Mouse (Mus musculus) 416B (cell line): Measurements from ENCODE around the gene Vrk2.
A peak's percentile ranks its signal among the peaks of the same experiment; 100 is the strongest.

Experiments used
- DNase-seq: peaks from one replicate; pipeline ENCODE4 v3.0.0; 2011; ENCODE audit warnings: low read depth

Gene Vrk2

DNA sequence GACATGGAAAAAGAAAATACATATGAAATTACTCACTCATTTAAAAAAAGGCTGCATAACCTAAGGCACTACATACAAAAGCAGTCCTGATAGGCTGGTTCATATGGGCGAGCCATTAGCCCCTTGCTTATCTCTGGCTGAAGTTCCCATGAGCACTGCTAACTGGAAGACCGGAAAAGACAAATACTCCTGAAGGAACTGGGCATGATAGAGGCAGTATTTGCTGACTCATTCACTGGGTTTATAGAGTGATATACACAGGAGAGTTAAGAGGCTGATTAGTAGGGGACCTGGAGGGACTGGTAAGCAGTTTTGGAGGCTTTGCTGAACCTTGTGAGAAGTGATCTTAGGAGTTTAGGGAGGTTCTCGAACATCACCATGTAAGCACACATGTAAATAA is 42.2 kb downstream of the Vrk2 start:
- peak; percentile 12 for DNase-seq

DNA sequence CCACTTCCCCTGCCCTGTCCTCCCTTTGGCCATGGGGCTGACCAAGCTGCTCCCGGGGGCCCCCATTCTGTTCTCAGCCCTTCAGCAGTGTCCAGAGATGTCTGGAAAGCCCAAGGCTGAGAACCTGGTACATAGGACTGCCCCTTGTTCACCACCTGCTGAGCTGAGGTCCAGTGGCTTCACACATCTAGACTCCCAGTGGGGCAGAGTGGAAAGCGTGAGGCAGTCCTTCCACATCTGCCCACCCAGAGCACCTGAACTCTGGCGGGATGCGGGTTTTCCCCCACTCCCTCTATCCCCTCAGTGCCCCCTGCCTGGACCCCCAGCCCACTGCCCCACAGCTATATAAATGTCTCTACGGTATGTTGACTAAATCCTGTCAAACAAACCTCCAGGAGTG is 56.0 kb downstream of the Vrk2 start:
- no peak for DNase-seq

DNA sequence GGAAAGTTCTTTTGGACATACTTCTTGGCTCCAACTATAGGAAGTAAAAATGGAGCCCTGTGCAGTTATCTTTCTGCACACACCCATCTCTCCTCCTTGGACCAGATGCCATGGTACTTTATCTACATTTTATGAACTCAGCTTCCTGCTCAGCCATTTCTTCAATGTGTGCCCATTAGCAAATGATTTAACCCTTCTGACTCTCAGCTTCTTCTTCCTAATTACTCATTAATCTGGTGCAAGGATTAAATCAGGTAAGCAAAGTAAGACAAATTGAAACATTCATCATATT is 60.0 kb downstream of the Vrk2 start:
- no peak for DNase-seq

DNA sequence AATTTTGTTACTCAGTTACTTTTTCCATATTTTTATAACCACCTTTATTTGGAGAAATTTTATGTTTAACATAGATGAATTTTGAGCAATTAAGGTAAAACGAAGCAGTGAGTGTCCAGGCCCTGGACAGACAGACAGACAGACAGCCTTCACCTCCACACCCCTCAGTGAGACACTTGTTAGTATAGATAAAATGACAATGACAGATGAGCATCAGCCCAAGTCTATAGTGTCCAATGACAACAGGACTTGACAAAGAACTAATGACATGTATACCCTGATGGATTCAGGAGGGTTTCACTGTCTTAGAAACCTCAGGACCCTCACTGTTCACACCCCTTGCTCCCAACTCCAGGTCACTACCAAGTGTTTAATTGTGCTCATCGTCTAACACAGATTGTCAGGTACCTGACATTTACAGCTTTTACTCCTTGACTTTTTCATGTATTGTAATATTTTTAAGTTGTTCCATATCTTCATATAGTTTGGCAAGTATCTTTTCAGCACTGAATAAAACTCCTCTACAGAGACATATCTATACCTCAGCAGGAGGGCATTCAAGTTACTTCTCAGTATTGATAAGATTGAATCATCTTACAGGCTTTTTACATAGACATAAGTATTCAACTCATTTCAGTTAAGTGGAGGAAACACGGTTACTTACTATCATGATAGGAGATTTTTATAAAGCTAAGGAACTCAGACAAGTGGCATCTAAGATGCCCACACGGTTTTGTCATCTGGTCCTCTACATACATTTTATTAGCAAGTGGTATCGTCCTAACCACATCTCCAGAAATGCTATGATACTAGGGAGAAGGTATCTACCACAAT is 60.6 kb downstream of the Vrk2 start:
- no peak for DNase-seq

DNA sequence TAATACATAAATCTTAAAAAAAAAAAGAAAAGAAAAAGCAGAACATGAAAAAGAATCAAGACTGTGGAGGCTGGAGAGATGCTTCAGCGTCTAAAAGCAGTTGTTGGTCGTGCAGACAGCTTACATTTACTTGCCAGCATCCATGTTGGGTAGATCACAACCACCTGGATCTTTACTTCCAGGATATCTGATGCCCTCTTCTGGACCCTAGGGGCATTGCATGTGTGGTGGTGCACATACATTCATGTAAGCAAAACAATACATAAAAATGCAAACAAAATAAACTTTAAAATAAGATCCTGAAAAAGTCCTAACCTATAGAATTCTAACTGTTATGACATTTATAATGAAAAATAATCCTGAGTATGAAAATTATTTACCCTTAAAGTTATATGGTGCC is 66.9 kb downstream of the Vrk2 start:
- DNase-seq = peak; percentile 14

DNA sequence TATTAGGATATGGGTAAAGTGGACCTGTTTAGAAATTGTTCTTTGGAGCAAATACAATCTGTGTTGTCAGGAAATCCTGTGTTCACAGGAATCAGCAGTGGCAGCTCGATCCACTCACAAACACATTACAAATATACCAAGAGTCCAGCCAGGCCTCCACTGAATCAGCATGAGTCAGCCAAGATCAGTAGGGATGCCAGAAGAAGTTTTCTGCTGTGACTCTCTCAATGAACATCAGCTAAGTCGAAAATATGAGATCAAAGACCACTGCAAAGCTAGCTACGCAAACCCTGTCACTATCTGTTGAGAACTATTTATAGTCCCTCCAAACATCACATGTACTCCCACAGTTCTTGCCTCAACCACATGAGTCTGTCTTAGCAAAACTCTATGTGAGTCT is 74.8 kb downstream of the Vrk2 start:
- peak; percentile 21 for DNase-seq

DNA sequence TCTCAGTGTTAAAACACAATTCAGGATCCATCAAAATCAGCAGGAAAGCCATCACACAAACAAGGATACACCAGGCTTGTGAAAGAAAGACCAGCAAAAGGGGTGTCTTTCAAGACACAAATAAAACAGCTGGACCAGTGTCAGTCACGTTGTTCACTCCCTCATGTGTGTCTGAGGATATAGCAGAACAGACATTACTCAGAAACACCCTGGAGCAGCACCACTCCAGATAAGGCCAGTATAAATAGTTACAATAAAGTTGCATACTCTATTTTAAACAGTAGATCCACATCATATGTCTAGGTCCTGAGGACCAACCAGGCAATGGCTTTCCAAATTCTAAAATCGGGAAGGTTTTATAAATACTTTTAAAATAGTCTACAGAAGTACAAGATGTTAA is 77.7 kb downstream of the Vrk2 start:
- DNase-seq = no peak

DNA sequence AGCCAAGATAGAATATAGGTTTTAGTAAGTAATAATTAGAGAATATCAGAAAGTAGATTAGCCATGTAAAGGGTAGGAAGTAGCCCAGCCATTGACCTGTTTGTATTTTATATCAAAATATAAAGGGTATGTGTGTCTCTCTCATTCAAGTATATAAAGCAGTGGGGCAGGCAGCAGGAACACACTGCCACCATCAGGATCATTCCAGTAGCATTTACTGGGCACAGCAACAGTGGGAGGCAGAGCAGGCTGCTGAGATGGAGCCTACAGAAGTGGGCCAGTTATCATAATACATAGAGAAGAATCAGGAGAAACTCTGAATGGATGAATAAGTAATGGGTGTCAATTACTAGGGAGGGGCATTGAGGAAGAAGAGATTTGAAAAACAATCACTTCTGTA is 80.1 kb downstream of the Vrk2 start:
- DNase-seq = no peak

DNA sequence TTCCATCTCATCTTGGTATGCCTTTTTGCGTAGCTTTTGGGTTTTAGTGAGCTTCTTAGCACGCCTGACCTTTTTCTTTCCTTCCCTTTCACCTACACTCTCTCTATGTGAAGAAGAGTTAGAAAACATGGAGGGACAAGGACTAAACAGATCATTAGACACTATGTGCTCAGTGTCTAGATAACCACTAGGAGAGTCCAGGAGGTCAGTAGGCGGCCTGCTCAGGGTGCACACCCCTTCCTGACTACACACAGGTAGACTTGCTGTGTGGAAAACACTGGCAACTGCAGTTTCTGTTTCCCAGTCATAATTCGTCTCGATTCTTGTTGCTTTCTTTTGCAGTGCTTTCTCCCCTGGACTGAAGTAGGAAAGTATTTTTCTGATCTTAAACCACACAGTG is 97.8 kb downstream of the Vrk2 start:
- DNase-seq = no peak

DNA sequence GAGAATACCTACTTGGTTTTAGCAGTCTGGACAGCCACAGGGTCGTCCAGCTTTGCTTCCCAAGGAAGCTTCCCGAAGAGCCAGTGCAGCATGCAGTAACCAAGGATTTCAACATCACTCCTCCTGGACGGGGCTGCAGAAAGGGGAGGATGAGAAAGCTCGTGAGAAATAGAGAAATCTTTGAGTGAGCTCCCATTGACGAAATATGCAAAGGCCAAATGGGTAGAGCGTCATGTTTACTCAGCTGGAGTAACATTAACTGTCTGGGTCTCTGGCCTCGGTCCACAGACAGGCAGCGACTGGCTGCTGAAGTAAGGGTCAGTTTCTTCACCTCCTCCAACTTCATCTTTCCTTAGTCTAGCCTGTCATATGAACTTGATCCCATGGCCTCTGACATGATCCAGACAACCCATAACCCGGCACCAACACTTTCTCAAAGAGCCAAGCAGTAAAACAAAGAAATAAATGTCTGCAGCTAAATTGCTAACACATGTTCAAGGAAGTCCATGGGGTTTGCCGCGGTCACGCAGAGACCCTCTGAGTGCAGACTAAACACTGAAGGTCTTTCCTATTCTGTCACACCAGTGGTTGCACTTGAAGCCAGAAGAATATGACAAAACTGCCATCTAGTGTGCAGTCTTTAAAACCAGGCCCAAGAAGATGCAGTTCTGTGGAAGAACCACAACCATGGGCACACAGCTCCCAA is 103.9 kb downstream of the Vrk2 start:
- DNase-seq = peak; percentile 29

DNA sequence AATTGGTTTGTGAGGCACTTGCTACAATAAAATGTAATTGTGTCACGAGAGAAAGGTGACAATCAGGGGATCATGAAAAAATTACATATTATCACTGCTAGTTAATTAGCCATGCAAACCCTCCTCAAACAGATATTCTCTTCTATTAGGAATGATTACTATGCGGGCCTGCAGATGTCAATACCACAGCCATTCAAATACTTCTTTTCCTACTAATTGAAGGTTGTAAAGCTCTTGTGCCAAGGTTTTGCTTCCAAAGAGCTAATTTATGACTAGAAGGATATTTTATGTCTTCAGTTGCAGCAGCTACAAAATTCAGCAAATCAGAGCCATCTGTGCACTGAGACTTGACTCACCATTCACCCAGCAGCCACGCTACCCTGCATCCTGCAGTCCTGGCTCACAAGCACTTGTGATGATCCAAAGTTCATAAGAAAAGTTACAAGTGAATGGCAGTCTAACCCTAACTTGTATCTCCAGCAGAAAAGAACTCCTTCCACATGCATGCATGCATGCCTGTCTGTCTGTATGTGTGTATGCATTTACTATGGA is 112.0 kb downstream of the Vrk2 start:
- no peak for DNase-seq

DNA sequence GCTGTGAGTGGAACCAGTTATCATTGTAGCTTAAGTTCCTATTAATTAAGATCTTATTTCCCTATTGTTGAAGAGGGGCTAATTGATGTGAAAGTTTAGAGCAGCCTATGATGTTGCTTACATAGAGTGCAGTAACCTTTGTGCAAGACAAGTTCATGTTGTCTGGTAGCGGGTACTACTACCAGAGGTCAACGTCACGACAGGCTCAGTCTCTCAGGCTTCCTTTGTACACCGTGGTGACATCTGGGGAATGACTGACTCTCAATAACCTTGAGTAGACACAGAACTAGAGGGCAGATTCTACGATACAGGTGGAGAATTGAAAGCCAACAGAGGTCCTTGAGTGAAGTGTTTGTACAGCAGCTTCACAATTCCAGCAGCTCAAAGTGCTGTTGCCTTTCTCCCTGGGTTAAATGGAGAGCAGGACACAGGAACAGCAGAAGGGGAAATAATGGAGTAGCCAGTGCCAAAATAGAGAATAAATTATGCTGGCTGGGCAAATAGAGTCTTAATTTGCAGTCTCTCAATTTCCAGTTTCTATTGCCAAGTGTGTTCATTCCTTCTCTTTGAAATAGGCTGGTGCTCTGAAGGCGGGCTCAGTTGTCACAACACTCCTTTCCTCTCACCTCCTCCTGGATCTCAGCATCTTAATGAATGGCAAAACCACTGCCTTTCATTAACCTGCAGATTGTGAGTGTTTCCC is 116.6 kb downstream of the Vrk2 start:
- DNase-seq = no peak

DNA sequence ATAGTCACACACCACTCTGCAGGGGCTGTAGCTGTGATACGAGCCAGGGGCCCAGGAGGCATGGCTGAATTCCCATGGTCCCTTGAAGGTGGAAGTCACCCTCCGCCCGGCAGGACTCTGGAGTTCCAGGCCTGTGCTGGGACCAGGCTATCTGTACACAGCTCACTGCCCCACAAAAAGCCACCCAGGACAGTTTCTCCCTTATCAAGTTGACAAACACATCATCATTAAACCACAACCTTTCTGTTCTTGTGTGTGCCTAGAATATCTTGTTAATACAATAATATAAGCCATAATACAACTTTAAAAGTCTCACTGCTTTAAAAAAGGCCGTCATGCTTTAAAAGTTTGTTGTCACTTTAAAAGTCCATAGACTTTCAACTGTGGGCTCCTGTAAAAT is 139.7 kb downstream of the Vrk2 start:
- no peak for DNase-seq

DNA sequence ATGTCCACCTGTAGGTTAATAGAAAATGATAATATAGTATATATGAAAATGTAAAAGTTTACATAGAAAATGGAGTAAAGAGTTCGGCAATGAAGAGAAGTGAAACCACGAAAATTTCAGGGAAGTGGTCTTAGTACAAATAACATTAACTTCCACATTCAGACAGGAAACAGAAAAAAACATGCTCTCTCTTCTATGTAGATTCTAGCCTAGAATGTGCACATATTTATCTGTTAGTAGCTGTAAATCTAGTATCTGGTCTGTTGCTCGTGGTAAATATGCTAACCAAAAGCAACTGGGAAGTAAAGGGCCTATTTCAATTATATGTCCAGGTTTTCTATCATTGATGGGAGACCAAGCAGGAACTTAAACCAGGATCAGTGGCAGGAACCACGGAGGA is 141.1 kb downstream of the Vrk2 start:
- DNase-seq = peak; percentile 38

DNA sequence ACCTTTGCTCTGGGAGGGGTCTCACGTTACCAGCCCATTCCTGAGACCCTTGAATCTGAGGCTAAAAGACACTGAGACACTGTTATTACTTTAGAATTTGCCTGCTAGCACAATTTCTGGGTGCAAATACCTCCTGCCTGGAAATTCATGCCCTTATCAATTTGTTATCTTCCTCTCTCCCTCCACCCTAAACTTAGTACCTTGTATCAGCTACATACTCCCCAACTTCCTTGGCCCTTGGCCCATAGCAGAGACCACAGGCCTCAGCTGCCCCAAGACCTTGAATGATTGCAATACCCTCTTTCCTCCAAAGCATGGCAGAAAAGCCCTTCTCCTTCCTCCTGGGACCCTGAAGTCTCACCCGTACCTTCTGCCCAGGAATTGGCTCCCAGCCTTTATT is 142.6 kb downstream of the Vrk2 start:
- DNase-seq = peak; percentile 35

DNA sequence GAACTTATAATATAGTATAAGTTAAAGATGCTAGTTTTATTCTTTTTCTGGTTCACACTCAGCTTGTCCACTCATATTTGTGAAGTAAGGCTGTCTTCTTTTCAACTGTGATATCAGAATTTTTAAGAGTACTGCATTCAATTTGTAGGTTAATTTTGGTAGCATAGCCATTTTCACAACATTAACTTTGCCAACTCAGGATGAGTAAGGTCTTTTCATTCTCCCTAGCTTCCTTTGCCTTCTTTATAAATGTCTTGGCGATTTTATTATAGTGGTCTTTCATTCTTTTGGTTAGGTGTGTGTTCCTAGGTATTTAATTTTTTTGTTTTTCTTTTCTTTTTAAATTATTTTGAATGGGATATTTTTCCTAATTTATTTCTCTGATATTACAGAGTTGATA is 143.2 kb downstream of the Vrk2 start:
- no peak for DNase-seq

DNA sequence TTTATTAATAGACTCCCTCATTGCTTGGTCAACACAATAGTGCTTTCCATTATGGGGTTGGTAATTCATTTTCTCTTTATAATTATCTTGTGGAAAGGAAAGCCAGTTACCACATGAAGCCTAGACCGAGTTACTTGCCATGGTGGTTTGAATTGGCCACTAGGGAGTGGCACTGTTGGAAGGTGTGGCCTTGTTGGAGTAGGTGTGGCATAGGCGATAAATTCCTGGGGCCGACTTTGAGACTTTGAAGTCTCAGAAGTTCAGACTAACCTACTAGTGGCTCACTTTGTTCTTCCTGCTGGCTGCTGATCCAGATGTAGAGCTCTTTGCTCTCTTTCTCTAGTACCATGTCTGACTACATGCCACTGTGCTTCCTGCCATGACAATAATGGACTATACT is 144.0 kb downstream of the Vrk2 start:
- no peak for DNase-seq

DNA sequence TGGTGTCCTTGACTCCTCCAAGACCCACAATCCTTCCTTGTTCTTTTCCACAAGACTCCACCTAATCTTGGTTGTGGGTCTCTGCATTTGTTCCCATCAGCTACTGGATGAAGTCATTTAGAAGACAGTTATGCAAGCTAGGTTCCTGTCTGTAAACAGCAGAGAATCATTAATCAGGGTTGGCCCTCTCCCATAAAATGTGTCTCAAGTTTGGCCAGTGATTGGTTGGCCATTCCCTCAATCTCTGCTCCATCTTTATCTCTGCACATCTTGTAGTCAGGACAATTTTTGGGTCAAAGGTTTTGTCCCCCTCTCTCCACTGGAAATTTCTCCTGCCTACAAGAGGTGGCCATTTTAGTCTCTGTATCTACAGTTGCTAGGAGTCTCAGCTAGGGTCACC is 149.4 kb downstream of the Vrk2 start:
- no peak for DNase-seq

DNA sequence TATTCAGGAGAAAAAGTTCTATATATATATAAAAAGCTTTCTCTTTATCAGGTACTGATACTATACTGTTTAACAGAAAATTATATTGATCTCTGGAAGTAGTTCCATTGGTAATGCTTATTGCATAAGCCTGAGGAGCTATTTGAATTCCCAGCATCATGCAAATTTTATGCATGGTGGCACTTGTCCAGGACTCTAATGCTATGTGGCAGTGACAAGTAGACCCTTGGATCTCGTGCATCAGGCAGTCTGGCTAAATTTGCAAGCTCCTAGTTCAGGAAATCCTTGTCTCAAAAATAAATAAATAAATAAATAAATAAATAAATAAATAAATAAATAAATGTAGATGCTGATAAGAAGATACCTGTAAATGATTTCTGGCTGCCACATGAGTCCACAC is 152.7 kb downstream of the Vrk2 start:
- no peak for DNase-seq

DNA sequence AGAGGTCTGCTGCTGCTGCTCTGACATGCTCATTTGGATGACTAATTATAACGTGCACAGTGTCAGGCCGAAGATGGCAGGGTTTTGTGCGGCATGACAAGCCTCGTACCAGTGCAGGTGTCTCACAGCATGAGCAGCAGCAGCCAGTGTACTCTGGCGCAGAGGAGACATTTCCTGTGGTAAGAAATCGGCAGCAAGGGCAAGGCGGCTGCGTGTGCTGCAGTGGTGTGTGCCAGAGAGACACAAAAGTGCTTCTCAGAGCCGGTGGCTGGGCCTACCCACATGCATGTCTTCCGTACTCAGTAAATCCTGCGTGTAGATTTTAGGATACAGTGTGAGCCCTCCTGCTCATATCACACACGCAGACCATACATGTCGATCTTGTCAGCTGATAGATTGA is 156.0 kb downstream of the Vrk2 start:
- no peak for DNase-seq

DNA sequence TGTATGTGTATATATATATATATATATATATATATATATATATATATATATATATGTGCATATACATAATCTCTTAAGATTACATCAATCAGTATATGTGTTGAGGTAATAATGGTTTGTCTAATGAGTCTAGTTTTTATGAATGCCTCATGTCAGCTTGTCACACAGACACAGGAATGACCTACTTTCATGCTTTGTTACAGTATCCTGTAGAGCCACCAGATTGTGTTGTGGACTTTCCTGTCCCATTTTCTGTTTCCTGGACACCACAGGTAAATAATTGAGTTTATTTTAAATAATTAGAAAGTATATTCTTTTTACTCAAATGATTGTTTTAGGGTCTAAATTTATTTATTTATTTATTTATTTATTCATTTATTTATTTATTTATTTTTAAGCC is 159.6 kb downstream of the Vrk2 start:
- no peak for DNase-seq

DNA sequence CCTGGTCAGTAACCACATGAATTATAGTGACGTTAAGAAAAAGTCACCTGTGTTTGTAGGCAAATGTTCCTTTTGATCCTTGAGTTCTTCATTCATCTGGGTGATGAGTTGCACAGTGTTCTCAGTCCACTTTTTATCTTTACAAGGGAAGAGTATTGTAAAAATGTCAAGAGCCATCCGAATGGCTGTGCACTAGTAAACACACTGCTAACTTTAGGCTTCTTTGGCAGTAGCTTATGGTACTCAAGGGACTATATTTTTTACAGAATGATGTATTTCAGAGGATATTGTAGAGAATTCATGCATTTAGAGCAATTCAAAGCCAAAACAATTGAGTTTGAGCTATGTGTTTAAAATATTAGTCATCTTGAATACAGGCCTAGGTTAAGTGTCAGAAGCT is 172.3 kb downstream of the Vrk2 start:
- DNase-seq = no peak
